8 mouse cellular contexts compared by ENCODE assay signal in genomic region chr9:62987824-62988223, GRCm38 (mm10). TPM values are rescaled to one million over a fixed set of nuclear protein-coding genes. Genes with fewer than 3 reads are reported as not detected.
DNase-seq lines count a peak whose midpoint lies in the region; ATAC-seq lines count a peak whose summit lies in the region.

TSS of gene Pias1 (minus strand) at chr9:62987924.

- no peak for ATAC-seq in neural tube, embryonic 11.5 days (ENCODE audit: insufficient read depth, low FRiP score, low TSS enrichment)
- no peak for ATAC-seq in erythroid progenitor cell, adult 5-6 weeks (replicated peaks; ENCODE audit: low FRiP score, poor library complexity, severe bottlenecking)
- ATAC-seq in limb, embryonic 11.5 days (ENCODE audit: insufficient number of reproducible peaks, low FRiP score, low TSS enrichment, low read depth): no peak
- ATAC-seq in stomach, embryonic 15.5 days (ENCODE audit: insufficient read depth, low FRiP score, low read depth): no peak

- H3K9ac ChIP-seq in neural tube, embryonic 11.5 days (ENCODE audit: low read length): no peak within 1 kb of the TSS
- no peak within 1 kb of the TSS for H3K9ac ChIP-seq in limb, embryonic 11.5 days (ENCODE audit: low read length)
- no peak within 1 kb of the TSS for H3K9ac ChIP-seq in stomach, embryonic 15.5 days

- no peak within 1 kb of the TSS for H3K4me3 ChIP-seq in neural tube, embryonic 11.5 days (ENCODE audit: low read depth, low read length)
- no peak within 1 kb of the TSS for H3K4me3 ChIP-seq in limb, embryonic 11.5 days (ENCODE audit: low read depth, low read length)
- no peak within 1 kb of the TSS for H3K4me3 ChIP-seq in stomach, embryonic 15.5 days (replicated peaks)

- no peaks in the 10 kb centered on the region for H3K4me1 ChIP-seq in neural tube, embryonic 11.5 days (ENCODE audit: control insufficient read depth, insufficient read depth, low read length)
- H3K4me1 ChIP-seq in limb, embryonic 11.5 days (ENCODE audit: control insufficient read depth, insufficient read depth, low read length): no peaks in the 10 kb centered on the region
- no peaks in the 10 kb centered on the region for H3K4me1 ChIP-seq in stomach, embryonic 15.5 days

- intact Hi-C loops in heart, postnatal 10 days (cut with DNase I): no loop called here

- no peak within 1 kb of the TSS for H3K4me2 ChIP-seq in neural tube, embryonic 11.5 days (ENCODE audit: low read depth)
- H3K4me2 ChIP-seq in limb, embryonic 11.5 days (ENCODE audit: low read depth, severe bottlenecking): no peak within 1 kb of the TSS
- H3K4me2 ChIP-seq in stomach, embryonic 15.5 days: no peak within 1 kb of the TSS

- 82% methylated on average over 5 of the region's 5 CpGs for WGBS in neural tube, embryonic 11.5 days
- WGBS in limb, embryonic 11.5 days: 87% methylated on average over 5 of the region's 5 CpGs
- WGBS in stomach, embryonic 15.5 days: 83% methylated on average over 5 of the region's 5 CpGs

- no peaks in the 10 kb centered on the region for H3K36me3 ChIP-seq in neural tube, embryonic 11.5 days (ENCODE audit: control insufficient read depth, insufficient read depth, low read length)
- no peaks in the 10 kb centered on the region for H3K36me3 ChIP-seq in limb, embryonic 11.5 days (ENCODE audit: control insufficient read depth, insufficient read depth, low read length)
- H3K36me3 ChIP-seq in stomach, embryonic 15.5 days: no peaks in the 10 kb centered on the region

- DNase-seq in neural tube, embryonic 11.5 days (ENCODE audit: low spot score): no peak
- no peak for DNase-seq in neural tube, embryonic 10.5 days (ENCODE audit: extremely low spot score, low spot score)
- no peak for DNase-seq in heart, postnatal 10 days
- DNase-seq in limb, embryonic 11.5 days (ENCODE audit: low spot score): no peak
- DNase-seq in T-cell, adult 2 months (ENCODE audit: low spot score): no peak
- no peak for DNase-seq in urinary bladder, postnatal 14 days (ENCODE audit: low spot score)

- no peak within 1 kb of the TSS for H3K27ac ChIP-seq in neural tube, embryonic 11.5 days (ENCODE audit: low read depth, low read length)
- no peak within 1 kb of the TSS for H3K27ac ChIP-seq in limb, embryonic 11.5 days (replicated peaks; ENCODE audit: low read depth, low read length)
- H3K27ac ChIP-seq in stomach, embryonic 15.5 days: no peak within 1 kb of the TSS

- H3K27me3 ChIP-seq in neural tube, embryonic 11.5 days (ENCODE audit: control insufficient read depth, insufficient read depth, low read length): no peaks in the 10 kb centered on the region
- no peaks in the 10 kb centered on the region for H3K27me3 ChIP-seq in limb, embryonic 11.5 days (ENCODE audit: control insufficient read depth, insufficient read depth, low read length)
- no peaks in the 10 kb centered on the region for H3K27me3 ChIP-seq in stomach, embryonic 15.5 days (replicated peaks)

- no peaks in the 10 kb centered on the region for H3K9me3 ChIP-seq in neural tube, embryonic 11.5 days (ENCODE audit: control insufficient read depth, low read length)
- H3K9me3 ChIP-seq in limb, embryonic 11.5 days (ENCODE audit: control insufficient read depth, low read length): no peaks in the 10 kb centered on the region
- no peaks in the 10 kb centered on the region for H3K9me3 ChIP-seq in stomach, embryonic 15.5 days

RNA-seq across cellular contexts. Expression of gene Pias1, which starts in this region (rescaled TPM):
- polyA plus RNA-seq in neural tube, embryonic 11.5 days (2014; fragmentation: Nextera tagmentation; extraction: Ambion mirVana): 60.3 and 63.2 TPM in 2 replicates
- 67.1 and 128 TPM in 2 replicates for total RNA-seq in erythroid progenitor cell, adult 5-6 weeks (2015; ENCODE audit: low replicate concordance)
- 44.2 and 64.2 TPM in 2 replicates for total RNA-seq in erythroid progenitor cell, adult 5-6 weeks (2017; ENCODE audit: low replicate concordance)
- total RNA-seq in heart, postnatal 10 days (2021): 10 to 100 TPM; 26.3 to 26.7 TPM
- polyA plus RNA-seq in limb, embryonic 11.5 days (2014; fragmentation: Nextera tagmentation; extraction: Ambion mirVana): 56.5 and 69.6 TPM in 2 replicates
- polyA plus RNA-seq in stomach, embryonic 15.5 days (2015; fragmentation: Nextera tagmentation; extraction: Ambion mirVana): 46.7 and 48.0 TPM in 2 replicates
